Mouse (Mus musculus) liver, adult 2 months (tissue): ENCODE measurements around the gene Gstt1. TPM values are rescaled to one million over a fixed set of nuclear protein-coding genes. Genes with fewer than 3 reads are reported as not detected.
A peak's percentile ranks its signal among the peaks of the same experiment; 100 is the strongest.

Experiments used
- DNase-seq: peaks from one replicate; pipeline ENCODE4 v3.0.0-alpha.2; 2011; ENCODE audit warnings: low read depth, low spot score; ENCODE audit errors: extremely low read depth
- H3K27ac ChIP-seq: fragments of 200-500 bp; replicated peaks from 2 replicates; pipeline ENCODE4 v1.5.1; 2012; ENCODE audit warnings: low read depth, mild to moderate bottlenecking, control low read depth, inconsistent platforms, low read length; ENCODE audit not compliant: insufficient read depth
- H3K27me3 ChIP-seq: fragments of 200-500 bp; 2 replicates; pipeline ENCODE4 v1.6.1; 2012; ENCODE audit warnings: mild to moderate bottlenecking, moderate library complexity, low read length, inconsistent platforms; ENCODE audit not compliant: control insufficient read depth, insufficient read depth
- H3K36me3 ChIP-seq: fragments of 200-500 bp; 2 replicates; pipeline ENCODE4 v1.6.1; 2012; ENCODE audit warnings: low read length, inconsistent platforms; ENCODE audit not compliant: control insufficient read depth, insufficient read depth
- H3K4me1 ChIP-seq: fragments of 200-500 bp; 2 replicates; pipeline ENCODE4 v1.6.1; 2011; ENCODE audit warnings: low read length; ENCODE audit not compliant: control insufficient read depth, insufficient read depth
- H3K4me3 ChIP-seq: fragments of 200-500 bp; 2 replicates; pipeline ENCODE4 v1.5.1; 2011; ENCODE audit warnings: low read depth, mild to moderate bottlenecking, control low read depth, low read length, moderate library complexity; ENCODE audit not compliant: insufficient read depth
- H3K79me2 ChIP-seq: fragments of 200-500 bp; 2 replicates; pipeline ENCODE4 v1.6.1; 2012; ENCODE audit warnings: inconsistent platforms, mild to moderate bottlenecking, low read length, moderate library complexity; ENCODE audit not compliant: control insufficient read depth, insufficient read depth
- H3K9ac ChIP-seq: fragments of 200-500 bp; 2 replicates; pipeline ENCODE4 v1.6.1; 2012; ENCODE audit warnings: low read depth, mild to moderate bottlenecking, control low read depth, inconsistent platforms, low read length
- CTCF ChIP-seq: fragments of 200-500 bp; IDR thresholded peaks from 2 replicates; pipeline ENCODE4 v1.5.1; 2011; ENCODE audit warnings: low read depth, low read length, control low read depth
- POLR2A ChIP-seq: fragments of 200-500 bp; IDR thresholded peaks from 2 replicates; pipeline ENCODE4 v1.6.1; 2011; ENCODE audit warnings: low read length, control low read depth; ENCODE audit not compliant: insufficient read depth; ENCODE audit errors: extremely low read depth
- WGBS: fragments of 180-500 bp; shearing (Covaris S2); methylation state at CpG from one replicate; pipeline ENCODE4 v1.1.7; 2018; 5-methylcytosine and 5-hydroxymethylcytosine counted together
- polyA plus RNA-seq: library from polyadenylated mRNA; depleted of rRNA; stranded (reverse); fragments of >200 nt; gene quantifications from 2 replicates; pipeline ENCODE4 v1.2.3, GENCODE M21; 2012
- total RNA-seq: library from RNA; depleted of rRNA; stranded (reverse); fragments of >200 nt; gene quantifications from 2 replicates; pipeline ENCODE4 v1.2.3, GENCODE M21; 2014

Gene Gstt1
- total and polyA plus RNA-seq, 2 experiments: 622 to 1,223 TPM

GRCm38 (mm10) chr10:75797619-75798175 is 687 bp downstream of the Gstt1 start:
- Histone ChIP-seq H3K4me1 (peaks cover 24% of the 10 kb centered on the region), H3K36me3 (no peaks in the 10 kb centered on the region), H3K27me3 (no peaks in the 10 kb centered on the region), H3K4me3 (peak overlapping the region; percentile 52), H3K9ac (peak overlapping the region; percentile 75), H3K79me2 (peaks cover 12% of the 10 kb centered on the region; the same call in 1 of the 2 replicates), H3K27ac (peak overlapping the region; percentile 81)
- peak; percentile 75 for DNase-seq
- 3% methylated on average over 12 of the region's 12 CpGs for WGBS
- 0 out of 2 replicates have a peak, but pooled peaks have one; percentile 6 for TF ChIP-seq CTCF
- TF ChIP-seq POLR2A: 0 out of 2 replicates have a peak, but pooled peaks have one; percentile 17

GRCm38 (mm10) chr10:75796731-75797516 is 1.5 kb downstream of the Gstt1 start:
- peak overlapping the region; percentile 38 for H3K27ac ChIP-seq
- H3K4me3 ChIP-seq: peak overlapping the region; percentile 52
- TF ChIP-seq POLR2A: no peak
- TF ChIP-seq CTCF: no peak
- 25% methylated on average over 11 of the region's 11 CpGs for WGBS
- H3K9ac ChIP-seq: peak overlapping the region; percentile 71
- H3K79me2 ChIP-seq: peaks cover 12% of the 10 kb centered on the region; the same call in 1 of the 2 replicates
- H3K4me1 ChIP-seq: peaks cover 25% of the 10 kb centered on the region
- H3K36me3 ChIP-seq: no peaks in the 10 kb centered on the region
- DNase-seq: no peak
- H3K27me3 ChIP-seq: no peaks in the 10 kb centered on the region

GRCm38 (mm10) chr10:75794880-75795279 is 3.5 kb downstream of the Gstt1 start:
- Histone ChIP-seq H3K36me3 (no peaks in the 10 kb centered on the region), H3K4me3 (no peak overlapping the region; the same call in 1 of the 2 replicates), H3K9ac (peak overlapping the region; percentile 69), H3K4me1 (peaks cover 29% of the 10 kb centered on the region), H3K27ac (peak overlapping the region; percentile 86), H3K79me2 (peaks cover 12% of the 10 kb centered on the region; the same call in 1 of the 2 replicates), H3K27me3 (no peaks in the 10 kb centered on the region)
- no peak for TF ChIP-seq POLR2A
- no peak for TF ChIP-seq CTCF
- DNase-seq: peak; percentile 97
- 13% methylated on average over 3 of the region's 3 CpGs for WGBS

GRCm38 (mm10) chr10:75790773-75791172 is 7.6 kb downstream of the Gstt1 start:
- 5% methylated on average over 7 of the region's 7 CpGs for WGBS
- Histone ChIP-seq H3K27me3 (no peaks in the 10 kb centered on the region), H3K9ac (peak overlapping the region; percentile 35), H3K4me1 (peaks cover 40% of the 10 kb centered on the region), H3K4me3 (no peak overlapping the region), H3K27ac (peak overlapping the region; percentile 83), H3K79me2 (peaks cover 9% of the 10 kb centered on the region; the same call in 1 of the 2 replicates), H3K36me3 (peaks cover 7% of the 10 kb centered on the region; the same call in 1 of the 2 replicates)
- TF ChIP-seq POLR2A (no peak), CTCF (no peak)
- peak; percentile 67 for DNase-seq

GRCm38 (mm10) chr10:75789841-75790240 is 8.5 kb downstream of the Gstt1 start:
- Histone ChIP-seq H3K9ac (no peak overlapping the region), H3K36me3 (peaks cover 8% of the 10 kb centered on the region), H3K4me3 (no peak overlapping the region), H3K27me3 (no peaks in the 10 kb centered on the region), H3K4me1 (peaks cover 41% of the 10 kb centered on the region), H3K79me2 (peaks cover 9% of the 10 kb centered on the region; the same call in 1 of the 2 replicates), H3K27ac (peak overlapping the region; percentile 83)
- 26% methylated on average over 5 of the region's 5 CpGs for WGBS
- DNase-seq: peak; percentile 99
- TF ChIP-seq CTCF (no peak), POLR2A (no peak)
